Mouse (Mus musculus): ENCODE data around the gene Exoc6b.
"Not testable (repeated sequence)": the region's sequence is repeated elsewhere in the genome, so short reads cannot be mapped to it uniquely, and the experiment has no call there.

The Exoc6b gene

DNA sequence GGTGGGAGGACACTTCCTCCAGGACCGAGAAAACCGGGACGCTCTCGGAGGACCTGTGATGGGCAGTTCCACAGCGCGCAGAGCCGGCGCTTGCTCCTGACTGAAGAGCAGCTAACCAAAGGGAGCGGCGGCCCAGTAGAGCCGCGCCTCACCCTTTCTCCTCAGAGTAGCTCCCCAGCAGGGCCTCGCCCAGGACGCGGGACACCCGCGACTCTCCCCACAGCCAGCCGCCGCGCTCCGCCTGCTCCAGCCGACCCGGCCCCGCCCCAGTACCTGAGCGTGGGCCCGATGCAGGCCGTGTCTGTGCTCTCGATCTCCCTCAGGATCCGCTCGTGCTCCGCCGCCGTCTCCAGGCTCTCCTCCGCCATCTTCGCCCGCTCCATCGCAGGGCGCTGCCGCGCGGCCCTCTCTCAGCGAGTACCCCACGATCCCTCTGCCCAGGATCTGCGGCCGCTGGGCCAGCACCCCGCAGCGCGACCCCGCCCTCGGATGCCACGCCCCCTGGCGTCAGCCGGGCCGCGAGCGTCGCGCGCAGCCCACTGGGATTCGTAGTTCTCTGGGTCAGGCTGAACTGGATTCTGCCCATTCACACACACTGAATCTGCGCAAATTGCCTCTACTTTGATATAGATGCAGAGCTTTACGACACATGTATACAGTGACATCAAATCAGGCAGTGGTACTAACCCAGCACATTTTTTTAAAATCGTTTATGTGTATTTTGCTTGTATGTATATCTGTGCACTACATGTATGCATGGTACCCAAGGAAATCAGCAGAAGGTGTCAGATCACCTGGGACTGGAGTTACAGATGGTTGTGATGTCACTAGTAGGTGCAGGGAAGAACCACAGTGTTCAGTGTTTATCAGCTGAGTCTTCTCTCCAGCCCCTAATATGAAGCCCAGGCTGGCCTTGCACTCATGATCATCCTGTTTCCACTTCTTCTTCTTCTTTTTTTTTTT lies at the start of gene Exoc6b:
Exoc6b (minus strand) TSS at position 491 of the 963 bp plus-strand sequence.
- peak; percentile 72 for DNase-seq (ENCODE audit: low read depth)

DNA sequence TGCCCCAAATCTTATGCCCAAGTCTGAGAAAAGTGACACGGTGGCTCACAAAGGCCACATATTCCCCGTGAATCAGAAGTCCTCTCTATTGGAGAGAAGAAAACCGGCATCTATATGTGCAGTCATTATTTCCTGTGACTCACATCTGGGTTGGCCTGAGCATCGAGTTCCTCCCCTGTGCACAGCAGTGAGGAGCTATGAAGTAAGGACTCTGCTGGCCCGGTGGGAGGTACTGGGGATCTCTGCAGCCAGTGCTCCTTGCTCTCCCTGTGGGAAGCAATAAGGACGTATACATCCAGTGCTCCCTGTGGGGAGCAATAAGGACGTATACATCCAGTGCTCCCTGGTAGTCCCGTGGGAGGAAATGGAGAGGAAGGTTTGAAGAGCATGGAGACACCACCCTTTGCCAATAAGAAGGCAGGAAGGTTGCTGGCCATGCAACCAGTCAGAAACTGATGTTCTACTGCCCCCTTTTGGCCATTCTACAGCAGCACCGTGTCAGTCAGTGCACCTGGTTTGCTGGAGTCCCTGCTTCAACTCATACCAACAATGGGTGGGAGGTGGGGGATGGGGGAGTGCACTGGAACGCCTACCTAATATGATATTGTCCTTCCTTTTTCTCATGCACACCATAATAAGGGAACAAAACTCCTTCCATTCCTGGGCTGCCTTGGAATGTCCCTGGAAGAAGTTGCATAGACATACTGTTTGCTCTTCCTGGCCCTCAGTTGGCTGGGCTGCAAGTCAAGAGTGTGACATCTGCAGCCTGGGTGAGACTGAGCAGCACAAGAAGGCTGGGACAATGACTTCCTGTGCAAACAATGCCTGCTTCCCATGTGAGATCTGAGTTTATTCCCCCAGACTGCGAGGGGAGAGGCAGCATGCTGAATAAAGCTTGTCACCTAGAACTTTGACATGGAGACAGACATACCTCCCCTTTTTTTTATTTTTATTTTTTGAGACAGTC lies 48.5 kb upstream of the Exoc6b start:
- DNase-seq (ENCODE audit: low read depth), result peak; percentile 89

DNA sequence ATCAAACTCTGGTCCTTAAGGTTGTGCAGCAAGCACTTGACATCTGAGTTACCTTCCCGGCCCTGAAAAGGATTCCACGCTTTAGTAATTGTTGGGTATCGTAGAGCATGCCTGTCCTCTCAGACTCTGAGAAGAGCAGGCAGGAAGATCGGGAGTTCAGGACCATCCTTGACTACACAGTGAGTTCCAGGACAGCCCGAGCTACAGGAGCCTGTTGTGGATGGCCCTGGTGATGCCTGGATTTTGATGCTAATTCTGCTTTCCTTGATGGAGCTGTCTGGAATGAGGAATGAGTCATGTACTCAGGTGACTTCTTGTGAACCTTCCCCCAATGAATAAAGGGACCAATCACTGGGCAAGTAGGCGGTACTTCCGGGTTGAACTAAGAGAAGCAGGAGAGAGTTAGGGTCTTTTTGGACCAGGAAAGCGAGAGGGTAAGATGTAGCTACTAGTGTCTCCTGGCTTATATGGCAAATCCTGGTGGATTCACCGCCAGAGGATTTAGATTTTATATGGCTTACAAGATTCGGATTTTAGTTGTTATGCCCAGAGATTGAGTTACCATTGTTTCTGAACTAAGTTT lies 35.8 kb upstream of the Exoc6b start:
- no peak for DNase-seq (ENCODE audit: low read depth)

DNA sequence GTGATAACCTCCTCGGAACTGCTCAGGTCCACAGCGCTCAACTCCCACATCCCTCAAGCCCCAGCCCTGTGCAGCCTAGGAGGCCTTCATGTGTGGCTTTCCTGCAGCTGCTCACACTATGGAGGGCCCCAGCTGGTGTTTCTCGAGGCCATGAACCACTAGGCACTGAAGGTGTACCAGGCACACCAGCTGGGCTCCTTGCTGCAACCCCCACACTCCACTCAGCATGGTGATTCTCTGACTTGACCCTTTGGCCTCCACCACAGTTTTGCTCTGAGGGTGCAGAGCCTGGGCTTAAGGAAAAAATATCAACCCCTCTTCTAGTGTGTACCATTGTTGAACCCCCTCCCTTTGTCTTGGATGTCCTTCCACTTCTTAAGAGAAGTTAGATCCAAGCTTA lies 34.0 kb upstream of the Exoc6b start:
- no peak for DNase-seq (ENCODE audit: low read depth)

DNA sequence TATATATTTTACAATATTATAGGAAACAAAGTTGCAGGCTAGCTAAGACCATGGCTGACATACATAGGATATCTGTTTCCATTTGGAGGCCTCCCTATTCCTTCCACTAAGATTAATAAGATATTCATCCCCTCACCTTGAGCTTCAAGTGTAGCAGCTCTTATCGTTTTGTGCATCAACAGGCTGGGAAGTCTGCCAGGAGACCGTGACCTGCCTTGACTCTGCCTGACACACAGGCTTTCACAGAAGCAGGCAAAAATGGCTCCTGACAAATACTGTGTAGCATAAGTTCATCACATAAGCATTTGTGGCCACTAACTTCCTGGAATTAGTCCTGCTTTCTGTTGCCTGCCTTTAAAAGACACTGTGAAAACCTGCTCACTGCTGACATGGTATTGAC lies 27.1 kb upstream of the Exoc6b start:
- DNase-seq (ENCODE audit: low read depth), result peak; percentile 5

DNA sequence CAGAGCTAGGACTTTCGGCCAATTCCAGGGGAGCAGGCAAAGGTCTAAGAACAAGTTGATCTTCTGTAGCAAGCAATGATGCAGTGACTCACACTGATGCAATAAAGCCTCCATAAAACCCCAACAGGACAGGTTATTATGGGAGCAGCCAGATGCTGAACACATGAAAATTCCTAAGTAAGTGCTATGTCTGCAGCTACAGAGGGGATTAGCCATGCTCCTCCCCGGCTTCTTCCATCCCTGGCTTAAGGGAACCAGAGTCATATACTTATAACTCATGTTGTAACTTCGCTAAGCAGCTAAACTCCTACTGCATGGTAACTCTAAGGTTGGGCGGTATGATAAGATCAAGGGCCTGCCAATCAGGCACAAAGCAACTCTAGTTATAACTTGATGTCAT lies 18.1 kb upstream of the Exoc6b start:
- DNase-seq (ENCODE audit: low read depth), result no peak

DNA sequence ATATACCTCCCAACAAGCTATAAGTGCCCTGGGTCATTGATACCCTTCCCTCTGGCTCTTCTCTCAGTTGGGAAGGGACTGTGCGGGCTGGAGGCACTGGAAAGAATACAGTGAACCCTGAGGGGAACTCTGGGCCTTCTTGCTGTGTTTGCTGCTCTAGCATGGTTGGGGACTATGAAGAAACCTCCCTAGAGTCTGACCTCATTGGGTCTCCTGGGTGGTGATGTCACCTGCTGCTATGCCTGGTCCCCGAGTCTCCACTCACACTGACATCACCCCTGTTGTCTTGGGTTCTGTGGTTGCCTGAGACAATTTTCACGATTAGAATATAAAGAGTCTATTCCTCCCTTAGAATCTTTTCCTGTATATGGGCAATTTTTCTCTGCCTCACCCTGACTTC lies 17.3 kb upstream of the Exoc6b start:
- peak; percentile 12 for DNase-seq (ENCODE audit: low read depth)

DNA sequence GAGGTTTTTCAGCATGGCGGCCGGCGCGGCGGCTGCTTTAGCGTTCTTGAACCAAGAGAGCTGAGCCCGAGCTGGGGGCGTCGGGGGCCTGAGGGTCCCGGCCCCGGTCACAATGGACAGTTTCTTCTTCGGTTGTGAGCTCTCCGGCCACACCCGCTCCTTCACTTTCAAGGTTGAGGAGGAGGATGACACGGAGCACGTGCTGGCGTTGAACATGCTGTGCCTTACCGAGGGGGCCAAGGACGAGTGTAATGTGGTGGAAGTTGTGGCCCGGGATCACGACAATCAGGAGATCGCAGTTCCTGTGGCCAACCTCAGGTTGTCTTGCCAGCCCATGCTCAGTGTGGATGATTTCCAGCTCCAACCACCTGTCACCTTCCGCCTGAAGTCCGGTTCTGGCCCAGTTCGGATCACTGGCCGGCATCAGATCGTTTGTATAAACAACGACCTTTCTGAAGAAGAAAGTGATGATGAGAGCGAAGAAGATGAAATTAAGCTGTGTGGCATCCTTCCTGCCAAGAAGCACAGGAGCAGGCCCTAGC lies 6.9 kb upstream of the Exoc6b start:
- not testable (repeated sequence) for DNase-seq (ENCODE audit: low read depth)

DNA sequence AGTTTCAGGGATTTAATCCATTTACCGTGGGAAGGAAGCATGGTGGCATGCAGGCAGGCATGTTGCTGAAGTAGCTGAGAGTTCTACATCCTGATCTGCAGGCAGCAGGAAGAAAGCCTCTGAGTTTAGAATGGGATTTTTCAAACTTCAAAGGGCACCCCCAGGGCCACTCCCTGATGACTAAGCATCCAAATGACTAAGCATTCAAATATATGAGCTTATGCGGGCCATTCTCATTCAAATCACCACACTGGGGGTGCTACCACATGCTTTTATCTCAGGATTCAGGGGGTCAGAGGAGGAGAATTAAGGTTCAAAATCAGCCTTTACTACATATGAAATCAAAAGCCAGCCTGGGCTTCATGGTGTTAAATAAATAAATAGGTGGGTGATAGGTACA lies 5.7 kb upstream of the Exoc6b start:
- DNase-seq (ENCODE audit: low read depth), result peak; percentile 73

DNA sequence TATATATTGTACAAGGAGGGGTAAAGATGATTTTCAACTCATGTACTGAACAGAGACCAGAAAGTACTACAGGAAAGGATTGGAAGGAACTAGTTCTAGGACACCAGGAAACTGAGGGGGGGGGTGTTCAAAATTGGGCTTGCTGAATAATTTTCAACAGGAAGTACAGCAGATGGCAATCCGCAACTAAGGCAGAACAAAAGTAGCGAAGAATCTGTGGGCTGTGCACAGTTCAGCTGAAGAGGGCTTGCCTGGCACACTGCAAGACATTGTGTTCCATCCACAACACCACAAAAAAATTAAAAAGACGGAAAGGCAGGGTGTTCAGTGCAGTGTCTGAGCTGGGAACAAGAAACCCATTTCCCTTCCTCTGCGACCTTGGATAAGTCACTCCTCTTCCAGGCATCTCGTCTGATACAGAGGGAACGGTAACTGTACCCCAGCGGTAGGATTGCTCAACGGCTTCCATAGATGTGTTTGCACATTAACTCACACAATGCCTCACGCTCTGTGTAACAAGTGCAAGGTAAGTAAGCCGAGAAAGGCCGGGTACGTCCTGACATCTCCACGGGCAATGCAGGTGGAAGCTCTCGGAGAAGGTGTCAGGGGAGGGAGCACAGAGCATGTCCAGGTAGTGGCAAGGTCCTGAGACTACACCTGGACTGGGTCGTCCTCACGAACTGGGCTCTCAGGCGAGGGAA lies 841 bp downstream of the Exoc6b start:
- peak; percentile 60 for DNase-seq (ENCODE audit: low read depth)

DNA sequence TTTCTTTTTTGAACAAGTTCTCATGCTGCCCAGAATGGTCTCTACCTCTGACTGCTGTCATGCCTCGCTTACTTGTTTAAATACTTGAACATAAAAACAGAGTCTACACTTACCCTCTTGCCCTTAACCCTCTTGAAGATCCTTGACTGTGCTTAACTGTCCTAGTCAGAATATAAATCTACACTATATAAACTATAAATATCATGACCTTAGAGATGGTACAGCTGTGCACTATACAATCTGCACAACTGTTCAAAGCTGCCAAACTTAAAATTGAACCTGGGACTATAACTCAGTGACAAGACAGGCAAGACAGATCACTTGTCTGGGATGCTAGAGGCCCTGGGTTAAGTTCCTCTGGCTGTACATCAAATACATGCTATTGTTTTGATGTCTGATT lies 11.7 kb downstream of the Exoc6b start:
- DNase-seq (ENCODE audit: low read depth), result no peak

DNA sequence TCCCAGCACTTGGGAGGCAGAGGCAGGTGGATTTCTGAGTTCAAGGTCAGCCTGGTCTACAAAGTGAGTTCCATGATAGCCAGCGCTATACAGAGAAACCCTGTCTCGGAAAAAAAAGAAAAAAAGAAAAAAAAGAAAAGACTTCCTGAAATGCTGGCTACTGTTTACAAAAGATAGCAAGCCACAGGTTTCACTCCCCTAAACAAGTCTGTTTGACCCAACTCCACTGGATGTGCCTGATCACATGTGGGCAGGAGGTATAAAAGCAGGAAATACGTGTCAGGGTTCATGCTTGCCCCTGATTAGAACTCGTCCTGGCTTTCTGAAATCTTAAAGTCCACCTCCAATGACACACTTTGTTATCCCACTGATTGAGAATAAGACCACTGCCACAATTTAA lies 18.2 kb downstream of the Exoc6b start:
- DNase-seq (ENCODE audit: low read depth), result peak; percentile 62

DNA sequence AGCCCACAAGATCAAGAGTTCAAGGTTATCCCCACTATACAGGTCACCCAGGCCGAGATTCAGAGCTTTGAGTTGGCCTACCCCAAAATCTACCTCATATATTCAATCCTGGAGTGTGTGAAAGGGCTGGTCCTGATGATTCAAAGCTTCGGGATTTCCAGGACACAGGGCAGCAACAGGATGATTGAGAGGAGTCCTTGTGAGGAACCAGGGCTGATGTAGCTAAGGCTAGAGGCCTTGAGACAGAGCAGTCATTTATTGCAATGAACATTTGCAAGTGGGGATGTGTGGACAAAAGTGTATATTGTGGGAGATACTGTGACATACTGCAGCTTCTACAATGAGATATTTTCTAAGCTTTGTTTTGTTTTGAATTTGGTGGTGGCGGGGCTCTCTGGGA lies 22.8 kb downstream of the Exoc6b start:
- DNase-seq (ENCODE audit: low read depth), result no peak

DNA sequence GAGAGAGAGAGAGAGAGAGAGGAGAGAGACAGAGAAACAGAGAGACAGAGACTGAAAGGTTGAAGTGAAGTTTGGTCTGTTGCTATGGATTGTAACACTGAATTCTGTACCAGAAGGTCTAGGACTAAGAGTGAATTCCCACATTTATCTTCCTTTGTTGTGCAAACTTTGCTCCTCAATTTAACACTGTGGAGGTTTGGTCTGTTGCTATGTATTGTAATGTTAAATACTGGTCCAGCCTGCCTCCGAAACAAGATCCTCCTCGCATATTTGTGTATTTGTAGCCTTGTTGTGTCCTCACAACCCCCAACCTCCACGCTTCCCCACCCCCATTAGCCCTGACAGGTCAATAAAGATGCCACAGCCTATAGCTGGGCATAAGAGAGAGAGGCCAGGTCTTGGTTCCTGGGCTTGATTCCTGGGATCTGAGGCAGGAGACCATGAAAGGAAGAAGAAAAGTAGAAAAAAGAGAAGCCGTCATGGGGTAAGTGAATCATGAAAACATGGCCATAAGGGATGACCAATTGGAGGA lies 24.6 kb downstream of the Exoc6b start:
- DNase-seq (ENCODE audit: low read depth), result no peak

DNA sequence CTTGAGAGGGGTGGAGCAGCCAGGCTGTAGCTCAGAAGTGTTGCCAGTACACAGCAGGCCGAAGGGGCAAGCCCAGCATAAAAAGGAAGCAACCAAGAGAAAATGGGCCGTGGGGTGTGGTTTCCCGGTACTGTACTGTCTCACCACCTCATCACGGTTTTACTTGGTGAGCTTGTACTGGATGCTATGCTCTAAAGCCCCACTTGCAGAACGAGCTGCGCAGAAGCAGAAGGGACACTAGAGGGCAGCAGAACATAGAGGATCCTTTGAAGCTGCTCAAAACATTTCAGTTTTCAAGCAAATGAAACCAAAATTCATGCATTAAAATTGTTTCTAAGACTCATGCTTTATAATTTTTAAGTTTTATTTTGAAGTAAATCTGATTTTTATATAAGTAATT lies 31.6 kb downstream of the Exoc6b start:
- peak; percentile 90 for DNase-seq (ENCODE audit: low read depth)

DNA sequence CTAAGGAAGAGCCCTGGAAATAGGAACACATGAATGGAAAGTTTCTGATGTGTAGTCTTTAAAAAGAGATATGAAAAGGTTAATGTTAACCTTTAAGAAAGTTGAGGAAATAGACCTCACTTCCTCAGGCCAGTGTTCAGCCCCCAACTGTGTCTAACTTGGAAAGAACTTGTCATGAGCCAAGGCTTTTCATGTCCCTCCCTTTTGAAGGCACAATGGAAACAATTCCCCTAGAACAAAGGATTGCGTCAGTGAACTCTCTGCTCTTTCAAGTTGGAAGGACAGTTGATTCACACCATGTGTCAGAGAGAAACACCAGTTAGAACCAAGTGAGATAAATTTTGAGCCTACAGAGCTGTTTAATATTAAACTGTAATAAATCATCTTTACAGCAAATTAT lies 39.6 kb downstream of the Exoc6b start:
- peak; percentile 54 for DNase-seq (ENCODE audit: low read depth)

DNA sequence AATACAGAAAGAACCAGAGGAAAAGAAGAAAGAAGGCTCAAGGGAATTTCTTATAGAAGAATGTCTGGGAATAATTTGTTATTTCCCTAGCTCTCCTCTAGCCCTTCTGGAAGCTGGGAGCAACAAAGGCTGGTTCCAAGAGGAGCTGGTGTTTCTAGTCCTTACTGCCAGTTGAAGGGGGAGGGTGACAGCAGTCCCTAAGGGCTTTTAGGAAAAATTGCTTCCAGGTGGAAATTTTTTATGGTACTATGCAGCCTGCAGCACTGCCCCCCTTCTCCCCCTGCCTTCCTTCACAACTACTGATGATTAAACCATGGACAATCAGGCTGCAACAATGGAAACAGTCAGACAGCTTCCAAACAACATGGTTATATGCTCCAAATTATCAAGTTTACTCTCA lies 44.9 kb downstream of the Exoc6b start:
- DNase-seq (ENCODE audit: low read depth), result no peak

DNA sequence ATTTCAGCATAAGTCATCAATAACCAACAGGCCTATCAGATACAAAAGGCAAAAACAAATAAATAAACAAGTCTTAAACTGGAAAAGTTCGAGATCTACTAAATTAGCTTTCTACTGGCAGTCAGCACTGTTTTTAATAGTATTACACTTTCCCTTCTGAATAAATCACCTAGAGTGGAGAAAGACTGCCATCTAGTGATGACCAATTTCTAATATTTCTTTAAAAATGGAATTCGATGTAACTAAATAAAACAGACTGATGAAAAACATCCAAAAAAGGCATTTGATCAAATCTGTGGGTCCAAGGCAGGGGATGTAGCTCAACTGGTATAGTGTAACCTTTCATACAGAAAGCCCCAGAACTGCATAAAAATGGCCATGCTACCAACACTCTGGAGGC lies 52.3 kb downstream of the Exoc6b start:
- peak; percentile 74 for DNase-seq (ENCODE audit: low read depth)

DNA sequence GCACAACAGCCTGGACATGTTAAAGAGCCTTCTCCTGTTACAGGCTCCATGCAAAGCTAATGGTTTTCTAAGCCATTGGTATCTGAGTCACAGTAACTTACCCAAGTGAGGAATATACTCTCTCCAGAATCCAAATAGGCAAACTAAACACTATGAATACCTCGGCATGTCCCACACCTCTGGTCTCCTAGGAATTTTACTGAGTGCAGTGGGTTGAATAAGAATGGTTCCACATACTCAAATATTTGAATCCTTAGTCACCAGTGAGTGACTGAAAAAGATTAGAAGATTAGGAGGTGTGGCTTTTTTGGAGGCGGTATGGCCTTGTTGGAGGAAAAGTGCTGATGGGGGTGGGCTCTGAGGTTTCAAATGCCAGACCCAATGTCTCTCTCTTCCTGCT lies 55.4 kb downstream of the Exoc6b start:
- DNase-seq (ENCODE audit: low read depth), result no peak

DNA sequence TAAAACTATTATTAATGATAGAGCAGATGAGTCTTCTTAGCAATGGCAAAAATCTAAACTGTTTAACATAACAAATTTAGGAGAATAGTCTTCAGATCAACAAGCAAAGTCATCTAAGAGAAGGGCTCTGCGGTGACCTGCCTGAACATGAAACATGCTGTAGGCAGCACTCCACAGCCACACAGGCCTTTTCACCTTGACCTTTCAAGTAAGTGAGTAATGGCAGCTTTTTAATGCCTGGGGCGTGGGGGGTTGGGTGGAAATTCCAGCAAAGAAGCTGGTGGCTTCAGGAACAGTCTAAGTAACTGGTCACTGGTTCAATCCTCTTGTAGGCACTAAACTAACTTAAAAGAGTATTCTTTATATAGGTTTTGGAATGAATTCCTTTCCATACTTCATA lies 58.9 kb downstream of the Exoc6b start:
- DNase-seq (ENCODE audit: low read depth), result no peak

DNA sequence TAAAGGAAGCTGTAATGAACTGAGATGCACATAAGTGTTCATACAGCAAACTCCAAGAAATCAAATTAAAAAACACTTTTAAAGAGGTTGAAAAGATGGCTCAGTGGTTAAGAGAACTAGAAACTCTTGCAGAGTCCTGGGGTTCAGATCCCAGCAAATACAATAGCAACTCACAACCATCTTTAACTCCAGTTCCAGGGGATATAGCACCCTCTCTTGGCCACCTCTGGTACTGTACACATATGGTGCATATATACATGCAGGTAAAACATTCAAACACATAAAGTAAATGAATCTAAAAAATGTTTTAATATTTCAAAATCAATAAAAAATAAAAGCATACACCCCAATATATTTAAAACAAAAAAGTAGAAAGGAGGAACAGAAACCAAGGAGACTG lies 73.9 kb downstream of the Exoc6b start:
- DNase-seq (ENCODE audit: low read depth), result no peak
